Mouse (Mus musculus) cortical plate, adult 2 months (tissue): ENCODE data around the gene Otx1.

Experiments used
- CTCF ChIP-seq: fragments of 200-500 bp; IDR thresholded peaks from 2 replicates; pipeline ENCODE4 v1.5.1; 2011; ENCODE audit warnings: mild to moderate bottlenecking, control low read depth, low read length; ENCODE audit not compliant: insufficient read depth; ENCODE audit errors: extremely low read depth
- POLR2A ChIP-seq: fragments of 200-500 bp; IDR thresholded peaks from 2 replicates; pipeline ENCODE4 v1.6.1; 2011; ENCODE audit warnings: mild to moderate bottlenecking, low read length, control low read depth; ENCODE audit not compliant: insufficient read depth; ENCODE audit errors: extremely low read depth

DNA sequence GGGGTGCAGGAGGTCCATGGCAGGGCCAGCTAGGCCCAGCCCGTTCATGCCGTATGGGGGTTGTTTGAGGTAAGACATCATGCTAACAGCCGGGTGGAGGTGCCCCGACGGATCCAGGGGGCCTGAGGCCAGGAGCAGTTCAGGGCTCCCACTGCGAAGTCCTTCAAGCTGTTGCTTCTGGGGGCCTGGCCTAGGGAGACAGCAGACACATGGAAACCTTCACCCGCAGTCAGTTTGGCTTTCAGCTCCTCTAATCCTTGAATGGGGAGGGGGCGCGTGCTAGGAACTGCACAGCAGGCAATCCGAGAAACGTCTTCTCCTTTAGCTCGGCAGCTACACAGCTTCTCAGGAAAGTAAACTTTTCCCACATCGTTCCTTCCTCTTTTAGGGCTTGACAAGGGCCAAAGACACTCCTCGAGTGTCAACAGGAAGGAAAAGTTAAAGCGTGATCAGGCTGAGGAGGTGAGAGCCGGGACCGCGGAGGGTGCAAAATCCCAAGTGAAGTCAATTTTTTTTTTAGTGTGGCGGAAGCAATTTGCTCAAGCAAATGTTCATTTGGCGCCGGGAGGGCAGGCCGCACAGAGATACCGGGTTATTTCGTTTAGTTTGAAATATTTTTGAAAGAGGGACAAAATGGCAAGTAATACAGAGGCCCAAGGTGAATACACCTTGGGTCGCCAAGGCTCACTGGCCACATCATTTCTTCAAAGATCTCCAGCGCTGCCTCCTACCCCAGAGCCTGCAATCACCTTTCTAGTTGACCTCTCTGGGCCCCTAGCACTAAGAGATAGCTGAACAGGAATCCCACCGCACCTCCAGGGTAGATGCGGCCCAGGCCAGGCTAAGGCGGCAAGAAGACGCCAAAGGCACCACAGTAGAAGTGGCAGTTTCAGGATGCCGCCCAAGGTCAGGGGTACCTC, 3.0 kb downstream of the Otx1 start:
- TF ChIP-seq POLR2A (no peak), CTCF (no peak)
